Mouse (Mus musculus) liver, embryonic 14.5 days (tissue): ENCODE results near the gene Itgb6. TPM values are rescaled to one million over a fixed set of nuclear protein-coding genes. Genes with fewer than 3 reads are reported as not detected.

Source experiments
- ATAC-seq: fragments of 200-750 bp; cut with Nextera tagmentation; 2 replicates; pipeline ENCODE4 v1.8.0; 2017; ENCODE audit warnings: moderate number of reproducible peaks, mild to moderate bottlenecking, moderate library complexity; ENCODE audit not compliant: insufficient read depth
- DNase-seq, 3 experiments: peaks; one replicate each; pipeline ENCODE4 v3.0.0-alpha.2; 2012 to 2013; ENCODE audit warnings: low read depth in 3 of 3, low spot score in 3 of 3
- H3K27ac ChIP-seq: fragments of 300-500 bp; sonication (generic); 2 replicates; pipeline ENCODE4 v1.5.1; 2014; ENCODE audit warnings: moderate library complexity, mild to moderate bottlenecking, control low read depth, inconsistent platforms
- H3K27me3 ChIP-seq: fragments of 300-500 bp; sonication (generic); 2 replicates; pipeline ENCODE4 v1.6.1; 2014; ENCODE audit warnings: mild to moderate bottlenecking, low read length, moderate library complexity; ENCODE audit not compliant: control insufficient read depth, insufficient read depth
- H3K36me3 ChIP-seq: fragments of 300-500 bp; sonication (generic); replicated peaks from 2 replicates; pipeline ENCODE4 v1.6.1; 2014; ENCODE audit warnings: low read depth; ENCODE audit not compliant: control insufficient read depth, insufficient read depth
- H3K4me1 ChIP-seq, 2 experiments: fragments of 200-500 bp in 1 of 2; fragments of 300-500 bp in 1 of 2; sonication (generic) in 1 of 2; replicated peaks; 2 replicates each; pipeline ENCODE4 v1.6.1; 2012 to 2014; ENCODE audit warnings: antibody characterized with exemption in 1 of 2, inconsistent platforms in 1 of 2, low read length in 1 of 2; ENCODE audit not compliant: control insufficient read depth in 2 of 2, insufficient read depth in 2 of 2
- H3K4me2 ChIP-seq: fragments of 300-500 bp; sonication (generic); 2 replicates; pipeline ENCODE4 v1.6.1; 2014; ENCODE audit warnings: low read depth, mild to moderate bottlenecking, control low read depth, moderate library complexity
- H3K4me3 ChIP-seq, 2 experiments: fragments of 200-500 bp in 1 of 2; fragments of 300-500 bp in 1 of 2; sonication (generic) in 1 of 2; 2 replicates each; pipeline ENCODE4 v1.5.1; 2012 to 2014; ENCODE audit warnings: low read depth in 2 of 2, low read length in 2 of 2, mild to moderate bottlenecking in 2 of 2, control low read depth in 1 of 2, inconsistent platforms in 1 of 2, moderate library complexity in 1 of 2; ENCODE audit not compliant: insufficient read depth in 1 of 2
- H3K9ac ChIP-seq: fragments of 300-500 bp; sonication (generic); replicated peaks from 2 replicates; pipeline ENCODE4 v1.6.1; 2014; ENCODE audit warnings: mild to moderate bottlenecking, control low read depth, moderate library complexity
- H3K9me3 ChIP-seq: fragments of 300-500 bp; sonication (generic); 2 replicates; pipeline ENCODE4 v1.6.1; 2016; ENCODE audit warnings: low read length, mixed read lengths; ENCODE audit not compliant: control insufficient read depth
- CTCF ChIP-seq: IDR thresholded peaks from 2 replicates; pipeline ENCODE4 v1.5.1; 2016; ENCODE audit warnings: antibody characterized with exemption, low read depth, control low read depth
- EP300 ChIP-seq: IDR thresholded peaks from 2 replicates; pipeline ENCODE4 v1.6.1; 2016; ENCODE audit warnings: antibody characterized with exemption, low read depth
- WGBS: fragments of 180-500 bp; shearing (Covaris S2); extraction: QIAGEN DNeasy Blood & Tissue Kit; methylation state at CpG from one replicate; pipeline ENCODE4 v1.1.7; 2014; ENCODE audit not compliant: insufficient replicate concordance; 5-methylcytosine and 5-hydroxymethylcytosine counted together
- polyA plus RNA-seq, 2 experiments: library from polyadenylated mRNA; depleted of rRNA in 1 of 2; stranded (reverse) in 1 of 2; unstranded in 1 of 2; fragments of >200 nt; fragmentation: Nextera tagmentation in 1 of 2; extraction: Ambion mirVana in 1 of 2; gene quantifications; 2 replicates each; pipeline versions ENCODE4 v1.2.1 to v1.2.3; 2012 to 2014

Itgb6 gene
- polyA plus RNA-seq, 2 experiments = 0.02 to 0.05 TPM

- no peak overlapping the region for H3K27ac ChIP-seq
- no peak overlapping the region for H3K4me2 ChIP-seq
- no peak overlapping the region for H3K9ac ChIP-seq
- H3K9me3 ChIP-seq = no peaks in the 10 kb centered on the region
- 71% methylated on average over 20 of the region's 20 CpGs for WGBS
- H3K36me3 ChIP-seq = no peaks in the 10 kb centered on the region
- no peak for DNase-seq
- ATAC-seq = no peak
- no peaks in the 10 kb centered on the region for H3K4me1 ChIP-seq
- H3K4me3 ChIP-seq = no peak overlapping the region
- no peak for TF ChIP-seq CTCF
- no peaks in the 10 kb centered on the region for H3K27me3 ChIP-seq
Observed at GRCm38 (mm10) chr2:60636910-60637761, 85.3 kb downstream of the Itgb6 start.

DNA sequence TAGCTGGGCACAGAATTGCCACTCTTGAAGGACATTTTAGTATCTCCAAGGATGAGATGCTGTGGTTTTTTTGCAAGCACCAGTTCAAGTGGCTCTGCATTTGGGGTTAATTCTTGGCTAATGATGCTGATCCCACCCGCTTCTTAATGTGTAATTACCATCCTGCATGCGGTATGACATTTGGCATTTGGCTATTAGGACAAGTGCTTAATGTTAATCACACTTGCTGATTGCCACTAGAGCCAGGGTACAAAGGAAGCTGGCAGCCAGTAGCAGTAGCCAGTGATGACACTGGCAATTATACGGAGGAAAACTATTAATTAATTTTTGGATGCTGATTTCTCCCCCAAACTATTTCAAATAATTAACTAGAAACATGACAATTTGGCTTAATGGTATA lies 86.0 kb downstream of the Itgb6 start:
- ATAC-seq (no peak), DNase-seq (no peak)
- Histone ChIP-seq H3K4me1 (no peaks in the 10 kb centered on the region), H3K27me3 (no peaks in the 10 kb centered on the region), H3K36me3 (no peaks in the 10 kb centered on the region), H3K4me3 (no peak overlapping the region), H3K4me2 (no peak overlapping the region), H3K9me3 (no peaks in the 10 kb centered on the region), H3K27ac (no peak overlapping the region), H3K9ac (no peak overlapping the region)
- WGBS = 67% methylated on average over 3 of the region's 3 CpGs
- TF ChIP-seq CTCF (no peak), EP300 (no peak)

DNA sequence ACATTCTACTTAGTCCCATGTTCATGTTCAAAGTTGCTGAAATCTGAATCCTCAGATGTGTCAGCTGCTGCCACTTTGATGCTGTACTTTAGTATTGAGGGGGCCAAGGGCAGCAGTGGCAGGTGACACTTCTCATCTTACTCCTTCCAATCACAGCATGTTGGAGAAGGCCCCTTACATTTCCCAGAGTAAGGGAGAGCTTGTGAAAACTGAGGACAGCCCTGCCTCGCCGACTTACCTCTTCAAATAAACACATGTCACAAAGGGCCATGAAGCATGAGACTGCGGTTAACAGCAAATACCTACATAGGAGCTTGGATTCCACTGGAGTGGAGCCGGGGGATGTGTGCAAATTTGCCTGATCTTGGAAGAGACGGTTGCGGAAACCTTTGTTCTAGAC lies 86.4 kb downstream of the Itgb6 start:
- no peak for ATAC-seq
- no peak for DNase-seq
- TF ChIP-seq EP300 (no peak), CTCF (no peak)
- no peak overlapping the region for H3K4me3 ChIP-seq
- 58% methylated on average over 6 of the region's 6 CpGs for WGBS
- no peaks in the 10 kb centered on the region for H3K36me3 ChIP-seq
- no peaks in the 10 kb centered on the region for H3K4me1 ChIP-seq
- no peaks in the 10 kb centered on the region for H3K9me3 ChIP-seq
- no peak overlapping the region for H3K4me2 ChIP-seq
- no peak overlapping the region for H3K27ac ChIP-seq
- H3K9ac ChIP-seq = no peak overlapping the region
- no peaks in the 10 kb centered on the region for H3K27me3 ChIP-seq

DNA sequence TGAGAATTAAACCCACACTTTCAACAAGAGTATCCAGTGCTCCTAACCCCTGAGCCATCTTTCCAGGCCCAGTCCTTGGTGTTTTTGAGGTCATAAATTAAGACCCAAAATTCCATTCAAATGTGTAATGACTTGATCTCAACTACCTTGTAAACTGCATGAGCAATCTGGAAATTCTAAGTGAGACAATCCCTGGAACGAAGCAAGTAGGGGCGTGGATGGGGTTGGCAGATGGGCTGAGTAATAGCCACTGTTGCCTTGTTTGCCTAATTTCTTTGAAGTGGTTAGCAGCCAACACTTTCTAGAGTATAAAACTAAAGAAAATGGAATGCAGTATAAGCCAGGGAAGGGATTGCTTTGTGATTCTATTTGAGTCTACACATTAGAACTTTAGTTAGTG lies 89.7 kb downstream of the Itgb6 start:
- H3K4me1 ChIP-seq = no peaks in the 10 kb centered on the region; a peak in 1 of 4 replicates
- no peaks in the 10 kb centered on the region for H3K27me3 ChIP-seq
- ATAC-seq = no peak
- no peak overlapping the region for H3K9ac ChIP-seq
- H3K4me2 ChIP-seq = no peak overlapping the region
- no peaks in the 10 kb centered on the region for H3K36me3 ChIP-seq
- DNase-seq = no peak
- no peaks in the 10 kb centered on the region for H3K9me3 ChIP-seq
- no peak overlapping the region for H3K27ac ChIP-seq
- 72% methylated on average over 2 of the region's 2 CpGs for WGBS
- TF ChIP-seq EP300 (no peak), CTCF (no peak)
- no peak overlapping the region for H3K4me3 ChIP-seq

DNA sequence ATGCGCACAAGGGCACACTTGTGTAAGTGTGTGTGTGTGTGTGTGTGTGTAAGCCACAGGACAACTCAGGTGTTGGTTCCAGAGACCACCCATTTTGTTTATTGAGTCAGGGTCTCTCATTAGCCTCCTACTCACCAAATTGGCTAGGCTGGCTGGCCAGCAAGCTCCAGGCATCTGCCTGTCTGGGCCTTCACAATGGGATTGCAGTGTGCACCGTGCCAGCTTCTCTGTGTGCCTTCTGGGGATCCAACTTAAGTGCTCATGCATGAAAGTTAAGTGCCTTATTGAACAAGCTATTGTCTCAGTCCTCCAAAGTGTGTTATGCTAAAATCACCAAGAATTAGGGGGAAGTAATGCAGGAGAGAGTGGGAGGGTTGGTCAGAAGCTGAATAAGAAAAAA lies 92.1 kb downstream of the Itgb6 start:
- DNase-seq (no peak), ATAC-seq (no peak)
- H3K27me3 ChIP-seq = no peaks in the 10 kb centered on the region
- H3K4me2 ChIP-seq = no peak overlapping the region
- H3K36me3 ChIP-seq = no peaks in the 10 kb centered on the region
- no peak overlapping the region for H3K27ac ChIP-seq
- peaks cover 0 to 2% of the 10 kb centered on the region in 2 experiments; a peak in 1 of 4 replicates for H3K4me1 ChIP-seq
- H3K4me3 ChIP-seq = no peak overlapping the region
- TF ChIP-seq CTCF (no peak), EP300 (no peak)
- H3K9me3 ChIP-seq = no peaks in the 10 kb centered on the region
- WGBS = 68% methylated on average over 2 of the region's 2 CpGs
- no peak overlapping the region for H3K9ac ChIP-seq
